Mouse (Mus musculus) right cerebral cortex, postnatal 4 days (tissue): Measurements from ENCODE around the gene Btbd3.

Source experiments
- DNase-seq: peaks from one replicate; pipeline ENCODE4 v3.0.0-alpha.2; 2022

The Btbd3 gene

DNA sequence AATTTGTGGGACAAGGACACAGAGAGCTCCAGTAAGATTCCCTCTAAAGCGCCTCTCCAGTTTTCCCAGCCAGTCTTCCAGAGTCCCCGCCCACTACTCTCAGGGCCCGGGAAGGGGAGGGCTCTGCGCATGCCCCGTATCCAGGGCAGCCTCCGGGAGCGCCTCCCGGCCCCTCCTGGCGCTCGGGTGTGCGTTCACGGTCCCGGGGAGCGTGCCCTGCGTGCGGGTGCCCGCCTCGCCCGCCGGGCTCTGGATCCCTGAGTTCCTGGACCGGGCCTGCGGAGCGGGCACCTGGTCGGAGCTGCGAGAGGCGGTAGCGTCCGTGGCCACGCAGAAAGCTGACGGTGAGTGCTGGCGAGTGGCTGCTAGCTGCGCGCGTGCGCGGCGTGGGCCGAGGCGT is at the start of gene Btbd3:
Btbd3 (plus strand) TSS at position 155 of the 400 bp plus-strand sequence.
- DNase-seq, result peak; percentile 91

GRCm38 (mm10) chr2:138215561-138215960 is 40.8 kb upstream of the Btbd3 start:
- DNase-seq, result peak; percentile 38

DNA sequence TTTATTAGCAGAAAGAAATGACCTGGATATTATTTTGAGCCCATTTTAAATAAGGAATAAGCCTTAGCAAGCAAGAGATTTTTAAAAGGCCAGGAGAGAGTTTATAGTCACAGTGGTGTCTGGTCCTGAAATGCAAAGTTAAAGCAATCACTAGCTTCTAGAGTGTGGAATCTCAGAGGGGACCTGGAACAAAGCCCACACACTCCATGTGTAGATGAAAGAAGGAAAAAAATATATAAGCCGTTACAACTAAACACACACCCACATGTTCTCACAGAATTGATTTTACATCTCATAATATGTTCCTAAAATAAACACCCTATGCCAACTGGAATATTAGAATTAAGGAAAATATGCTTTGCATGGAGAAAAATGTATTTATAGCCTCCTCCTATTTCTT is 36.1 kb upstream of the Btbd3 start:
- DNase-seq, result no peak

DNA sequence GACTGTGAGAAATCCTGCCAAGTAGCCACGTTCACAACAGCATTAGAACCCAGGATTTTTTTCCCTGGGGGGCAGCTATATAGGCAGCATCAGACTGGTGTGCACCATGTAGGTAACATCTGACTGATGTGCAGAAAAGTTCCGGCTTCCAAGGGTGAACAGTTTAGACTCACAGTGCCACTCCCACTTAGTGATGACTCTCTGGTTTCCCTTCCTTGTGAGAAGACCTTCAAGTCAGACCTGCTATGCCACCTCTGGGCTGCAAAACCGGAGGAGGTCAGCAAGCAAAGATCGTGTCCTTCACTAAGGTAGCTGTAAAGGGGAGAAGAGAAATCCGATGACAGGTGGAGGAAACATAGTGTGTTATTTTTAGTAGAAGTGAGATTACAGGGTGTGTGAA is 24.1 kb upstream of the Btbd3 start:
- DNase-seq, result no peak

DNA sequence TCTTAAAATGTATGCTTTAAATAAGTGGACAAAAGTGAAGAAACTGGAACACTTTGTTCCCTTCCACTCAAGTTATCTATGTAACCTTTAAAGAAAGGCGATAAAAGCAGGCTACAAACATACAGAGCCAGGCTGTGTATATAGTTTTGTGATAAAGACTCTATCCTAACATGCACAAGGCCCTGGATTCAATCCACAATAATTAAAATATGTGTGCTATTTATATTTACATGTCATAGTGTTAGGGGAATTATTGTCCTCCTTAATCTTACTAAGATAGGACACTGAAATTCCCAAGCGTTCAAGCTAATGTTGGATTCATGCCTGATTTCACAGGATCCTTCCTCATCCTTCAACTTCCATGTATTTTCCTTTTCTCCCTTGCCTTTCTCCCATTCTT is 20.2 kb upstream of the Btbd3 start:
- DNase-seq, result no peak

- no peak for DNase-seq
These were observed 13.9 kb upstream of the Btbd3 start for GRCm38 (mm10) chr2:138242452-138242851.

DNA sequence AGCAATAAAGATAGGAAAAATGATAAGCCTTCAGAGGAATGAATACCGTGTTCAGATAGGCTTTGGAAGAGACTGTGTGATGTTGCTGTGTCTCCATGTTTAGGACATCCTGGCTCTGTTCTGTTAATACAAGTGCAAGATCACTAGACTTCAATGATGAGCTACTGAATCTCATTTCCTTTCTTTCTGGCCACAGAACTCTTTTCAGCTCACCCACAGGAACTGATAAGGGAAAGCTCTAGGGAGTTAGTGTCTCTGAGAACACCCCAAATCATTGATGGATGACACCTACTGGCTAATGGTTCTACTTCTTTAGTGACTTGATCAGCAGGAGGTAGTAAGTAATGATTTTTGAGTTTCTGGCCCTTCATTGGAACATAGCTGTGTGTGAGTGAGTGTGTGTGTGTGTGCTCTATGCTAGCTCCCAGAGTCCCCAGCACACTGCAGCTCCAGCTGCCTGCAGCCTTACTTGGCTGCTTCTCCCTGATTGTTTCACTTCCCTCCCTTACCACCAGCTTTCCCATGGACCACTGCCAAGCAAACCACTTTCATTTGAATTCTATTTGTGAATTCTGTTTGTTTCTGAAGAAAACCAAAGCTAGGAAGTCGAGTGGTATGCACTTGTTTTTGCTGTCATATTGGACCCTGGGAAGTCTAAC is 10.6 kb upstream of the Btbd3 start:
- DNase-seq, result peak; percentile 54

GRCm38 (mm10) chr2:138247986-138248385 is 8.4 kb upstream of the Btbd3 start:
- no peak for DNase-seq

GRCm38 (mm10) chr2:138256851-138257471 is 596 bp downstream of the Btbd3 start:
- no peak for DNase-seq

DNA sequence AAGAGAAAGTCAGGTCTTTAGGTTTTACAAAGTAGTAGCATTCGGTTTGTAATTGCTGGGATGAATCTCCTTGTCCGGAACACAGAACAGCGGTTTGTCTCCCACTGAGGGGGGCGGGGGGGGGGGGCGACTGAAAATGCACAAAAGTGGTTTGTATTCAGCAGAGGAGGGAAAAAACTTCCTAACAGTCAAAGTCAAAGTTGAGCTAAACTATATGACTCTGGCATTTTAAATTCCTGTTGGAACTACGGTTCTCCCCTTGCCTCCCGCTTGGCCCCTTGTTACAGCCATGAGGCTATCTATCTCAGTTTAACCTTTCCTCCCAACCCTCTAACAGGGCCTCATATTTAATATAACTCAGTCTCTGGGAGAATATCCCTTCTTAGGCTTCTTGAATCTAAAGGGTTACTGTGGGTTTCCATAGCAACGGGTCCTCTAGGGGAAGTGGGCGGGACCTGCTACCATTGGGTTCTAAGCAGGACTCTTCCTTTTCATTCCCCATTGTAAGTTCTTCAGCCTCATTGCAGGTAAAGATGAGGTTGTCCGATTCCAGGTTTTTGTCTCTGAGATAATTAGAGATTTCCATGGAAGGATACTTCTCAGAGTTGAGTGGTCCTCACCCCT is 1.4 kb downstream of the Btbd3 start:
- no peak for DNase-seq

GRCm38 (mm10) chr2:138261140-138261539 is 4.8 kb downstream of the Btbd3 start:
- DNase-seq, result no peak

- DNase-seq, result no peak
These were observed 6.5 kb downstream of the Btbd3 start for GRCm38 (mm10) chr2:138262885-138263284.

GRCm38 (mm10) chr2:138265356-138266005 is 9.1 kb downstream of the Btbd3 start:
- no peak for DNase-seq

GRCm38 (mm10) chr2:138266679-138267078 is 10.3 kb downstream of the Btbd3 start:
- DNase-seq, result no peak

GRCm38 (mm10) chr2:138267852-138268513 is 11.6 kb downstream of the Btbd3 start:
- no peak for DNase-seq

DNA sequence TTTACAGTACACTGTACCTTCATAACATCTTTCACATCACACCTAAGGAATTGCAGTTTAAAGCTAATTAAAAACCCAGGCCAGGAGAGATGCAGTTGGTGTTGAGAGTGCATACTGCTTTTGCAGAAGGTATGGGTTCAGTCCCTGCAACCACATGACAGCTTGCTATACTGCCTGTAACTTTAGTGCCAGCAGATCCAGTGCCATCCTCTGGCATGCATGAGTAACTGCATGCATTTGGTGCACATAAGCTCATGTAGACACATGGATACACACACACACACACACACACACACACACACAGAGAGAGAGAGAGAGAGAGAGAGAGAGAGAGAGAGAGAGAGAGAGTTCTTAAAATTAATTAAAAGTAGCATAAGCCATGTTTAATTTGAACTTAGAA is 13.0 kb downstream of the Btbd3 start:
- DNase-seq, result no peak

- DNase-seq, result no peak
These were observed 17.2 kb downstream of the Btbd3 start for GRCm38 (mm10) chr2:138273404-138274073.

DNA sequence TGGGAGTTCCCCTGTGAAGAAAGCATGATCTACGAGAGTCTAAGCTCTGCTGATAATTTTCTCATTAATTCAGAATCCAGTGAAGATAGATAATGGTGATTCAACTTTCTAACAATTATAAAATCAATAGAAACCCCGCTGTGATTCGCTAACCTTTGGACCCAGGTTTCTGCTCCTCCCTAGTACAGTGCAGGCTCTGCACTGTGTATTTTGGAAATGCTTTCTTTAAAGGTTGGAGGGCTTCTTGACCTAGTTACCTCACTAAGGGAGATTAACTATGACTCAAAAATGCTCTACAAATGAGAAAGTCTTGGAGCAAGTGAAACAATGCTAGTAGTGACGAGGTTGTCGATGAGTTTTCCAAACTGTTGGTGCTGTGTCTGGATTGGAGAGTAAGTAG is 17.7 kb downstream of the Btbd3 start:
- DNase-seq, result no peak

GRCm38 (mm10) chr2:138277842-138278691 is 21.7 kb downstream of the Btbd3 start:
- DNase-seq, result peak; percentile 43

DNA sequence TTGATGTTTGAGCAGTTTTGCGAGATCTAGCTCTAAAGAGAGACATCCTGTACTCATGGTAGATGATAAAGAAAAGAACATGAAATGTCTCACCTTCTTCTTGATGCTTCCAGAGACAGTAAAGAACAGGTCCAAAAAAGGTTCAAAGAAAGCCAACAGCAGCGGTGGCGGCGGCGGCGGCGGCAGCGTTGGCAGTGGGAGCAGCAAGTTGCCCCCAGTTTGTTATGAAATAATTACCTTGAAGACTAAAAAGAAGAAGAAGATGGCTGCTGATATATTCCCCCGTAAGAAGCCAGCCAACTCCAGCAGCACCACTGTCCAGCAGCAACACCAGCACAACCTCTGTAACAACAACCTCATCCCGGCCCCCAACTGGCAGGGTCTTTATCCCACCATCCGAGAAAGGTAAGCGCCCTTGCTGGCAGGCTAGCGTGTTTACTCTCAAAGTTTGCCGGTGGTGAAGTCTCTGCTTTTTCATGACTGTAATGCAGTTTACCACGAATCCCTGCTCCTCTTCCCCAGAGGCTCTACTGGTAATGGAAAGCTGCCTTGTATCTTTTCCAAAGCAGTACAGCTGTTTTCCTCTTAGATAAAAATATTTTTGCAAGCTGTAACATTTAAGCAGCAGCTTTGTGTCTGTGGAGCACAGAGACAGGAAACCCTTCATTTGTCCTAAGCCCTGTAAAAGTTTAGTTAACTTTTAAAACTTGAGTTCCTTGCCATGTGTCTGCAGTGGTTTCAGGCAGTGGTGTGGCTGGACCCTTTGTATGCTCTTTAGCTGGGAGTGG is 22.7 kb downstream of the Btbd3 start:
- no peak for DNase-seq

DNA sequence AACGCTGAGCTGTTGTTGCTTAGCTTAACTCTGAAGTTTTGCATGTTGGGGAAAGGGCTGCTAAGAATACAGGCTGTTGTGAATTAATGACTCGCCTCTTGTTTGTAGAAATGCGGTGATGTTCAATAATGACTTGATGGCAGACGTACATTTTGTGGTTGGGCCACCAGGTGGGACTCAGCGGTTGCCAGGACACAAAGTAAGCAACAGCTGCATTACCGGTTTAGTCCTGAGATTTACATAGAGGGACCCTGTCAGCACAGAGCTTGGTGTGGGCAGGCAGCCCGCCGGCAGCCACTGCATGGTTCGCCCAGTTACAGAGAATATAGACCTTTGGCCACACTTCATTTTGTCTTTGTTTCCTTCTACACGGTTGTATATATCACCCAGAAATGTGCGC is 23.3 kb downstream of the Btbd3 start:
- no peak for DNase-seq
